Mouse (Mus musculus) macrophage (primary cell): ENCODE data around the gene Gm21560. TPM values are rescaled to one million over a fixed set of nuclear protein-coding genes. Genes with fewer than 3 reads are reported as not detected.
"Not testable (repeated sequence)": the region's sequence is repeated elsewhere in the genome, so short reads cannot be mapped to it uniquely, and the experiment has no call there.

Experiments used
- H3K27ac ChIP-seq: fragments of 350-480 bp; formaldehyde crosslinking; 2 replicates; pipeline ENCODE4 v1.9.0; 2021
- H3K36me3 ChIP-seq: fragments of 350-480 bp; formaldehyde crosslinking; 2 replicates; pipeline ENCODE4 v1.9.0; 2021; ENCODE audit errors: inconsistent target
- H3K4me3 ChIP-seq: fragments of 350-480 bp; formaldehyde crosslinking; 2 replicates; pipeline ENCODE4 v1.9.0; 2021; ENCODE audit errors: inconsistent target
- H3K79me2 ChIP-seq: fragments of 350-480 bp; formaldehyde crosslinking; 2 replicates; pipeline ENCODE4 v1.9.0; 2021; ENCODE audit errors: inconsistent target
- WGBS: methylation state at CpG from one replicate; pipeline ENCODE4 v1.1.7; 2026; ENCODE audit warnings: inconsistent platforms; ENCODE audit not compliant: missing documents; 5-methylcytosine and 5-hydroxymethylcytosine counted together
- polyA plus RNA-seq: library from polyadenylated mRNA; stranded (reverse); fragments of 250-400 nt; gene quantifications from 3 replicates; pipeline ENCODE4 v1.2.4, GENCODE M21; 2018; ENCODE audit warnings: inconsistent platforms
- total RNA-seq, 78 experiments: library from RNA; depleted of rRNA; stranded (reverse); fragments of 250-400 nt; gene quantifications; 1 replicate in 9 of 78; 2 replicates in 24 of 78; 3 replicates in 43 of 78; 4 replicates in 2 of 78; pipeline ENCODE4 v1.2.4; 2018; ENCODE audit warnings: inconsistent platforms in 56 of 78

Gm21560 gene
- not detected for total RNA-seq (2018; cell fraction: chromatin; rRNA removed)
- total RNA-seq (2018; cell fraction: cytosol; rRNA removed) = not detected
- not detected for total RNA-seq (2018; cell fraction: nucleus; rRNA removed)
- not detected in 3 replicates for polyA plus RNA-seq

- H3K79me2 ChIP-seq, H3K4me3 ChIP-seq, H3K27ac ChIP-seq, H3K36me3 ChIP-seq: not testable (repeated sequence)
- WGBS = no CpG with 5 or more reads among the region's 2 CpGs
Observed at GRCm38 (mm10) chr14:6219192-6219591, at the start of gene Gm21560. Gm21560 (minus strand) TSS chr14:6219292.

- not testable (repeated sequence) for H3K79me2 ChIP-seq, H3K27ac ChIP-seq, H3K4me3 ChIP-seq, H3K36me3 ChIP-seq
- WGBS = no CpG with 5 or more reads among the region's 9 CpGs
Observed at GRCm38 (mm10) chr14:6163538-6163937, 55.6 kb downstream of the Gm21560 start.

GRCm38 (mm10) chr14:6161085-6161484 lies 58.0 kb downstream of the Gm21560 start:
- not testable (repeated sequence) for H3K36me3 ChIP-seq, H3K4me3 ChIP-seq, H3K27ac ChIP-seq, H3K79me2 ChIP-seq
- WGBS = no CpG with 5 or more reads among the region's 1 CpGs

Other genes starting within 250 kb of the Gm21560 start
- not detected in 3 replicates for gene Gm3453, start 240.2 kb downstream of the Gm21560 start, polyA plus RNA-seq
- gene Gm6337, start 161.0 kb downstream of the Gm21560 start, polyA plus RNA-seq = not detected in 3 replicates
- gene Gm8206, start 125.3 kb downstream of the Gm21560 start, polyA plus RNA-seq = not detected in 3 replicates
- not detected in 3 replicates for gene Gm3468, start 110.6 kb downstream of the Gm21560 start, polyA plus RNA-seq
- gene Gm3476, start 93.5 kb downstream of the Gm21560 start, polyA plus RNA-seq = not detected in 3 replicates
- gene Gm3411, start 68.0 kb upstream of the Gm21560 start, polyA plus RNA-seq = not detected in 3 replicates
- not detected in 3 replicates for gene Gm21103, start 85.6 kb upstream of the Gm21560 start, polyA plus RNA-seq
- gene Gm3618, start 124.4 kb upstream of the Gm21560 start, polyA plus RNA-seq = not detected in 3 replicates
- gene Gm16440, start 171.0 kb upstream of the Gm21560 start, polyA plus RNA-seq = not detected in 3 replicates
- not detected in 3 replicates for gene Gm3591, start 193.2 kb upstream of the Gm21560 start, polyA plus RNA-seq
- gene Gm3594, start 225.3 kb upstream of the Gm21560 start, polyA plus RNA-seq = not detected in 3 replicates